Mouse (Mus musculus) heart, embryonic 13.5 days (tissue): ENCODE measurements around the gene Nsun2. TPM values are rescaled to one million over a fixed set of nuclear protein-coding genes. Genes with fewer than 3 reads are reported as not detected.
"Not testable (repeated sequence)": the region's sequence is repeated elsewhere in the genome, so short reads cannot be mapped to it uniquely, and the experiment has no call there.

Source experiments
- ATAC-seq: fragments of 200-750 bp; cut with Nextera tagmentation; 2 replicates; pipeline ENCODE4 v1.8.0; 2017; ENCODE audit warnings: moderate TSS enrichment; ENCODE audit not compliant: insufficient number of reproducible peaks, low FRiP score, low TSS enrichment; ENCODE audit errors: extremely low read depth
- H3K27ac ChIP-seq: fragments of 300-500 bp; sonication (generic); replicated peaks from 2 replicates; pipeline ENCODE4 v1.5.1; 2015; ENCODE audit warnings: moderate library complexity, mild to moderate bottlenecking, inconsistent platforms
- H3K27me3 ChIP-seq: fragments of 300-500 bp; sonication (generic); replicated peaks from 2 replicates; pipeline ENCODE4 v1.6.1; 2015; ENCODE audit warnings: mild to moderate bottlenecking, inconsistent platforms
- H3K36me3 ChIP-seq: fragments of 300-500 bp; sonication (generic); 2 replicates; pipeline ENCODE4 v1.6.1; 2015; ENCODE audit warnings: mild to moderate bottlenecking, inconsistent platforms
- H3K4me1 ChIP-seq: fragments of 300-500 bp; sonication (generic); 2 replicates; pipeline ENCODE4 v1.6.1; 2015; ENCODE audit warnings: inconsistent platforms
- H3K4me2 ChIP-seq: fragments of 300-500 bp; sonication (generic); 2 replicates; pipeline ENCODE4 v1.6.1; 2015; ENCODE audit warnings: inconsistent platforms, mild to moderate bottlenecking, moderate library complexity
- H3K4me3 ChIP-seq: fragments of 300-500 bp; sonication (generic); 2 replicates; pipeline ENCODE4 v1.5.1; 2015; ENCODE audit warnings: moderate library complexity, mild to moderate bottlenecking, inconsistent platforms
- H3K9ac ChIP-seq: fragments of 300-500 bp; sonication (generic); 2 replicates; pipeline ENCODE4 v1.6.1; 2015; ENCODE audit warnings: inconsistent platforms, mild to moderate bottlenecking, moderate library complexity
- H3K9me3 ChIP-seq: fragments of 300-500 bp; sonication (generic); 2 replicates; pipeline ENCODE4 v1.6.1; 2016; ENCODE audit warnings: inconsistent platforms
- WGBS: fragments of 180-500 bp; shearing (Covaris S2); methylation state at CpG from one replicate; pipeline ENCODE4 v1.1.7; 2015; ENCODE audit warnings: mixed read lengths; 5-methylcytosine and 5-hydroxymethylcytosine counted together
- polyA plus RNA-seq: library from polyadenylated mRNA; unstranded; fragments of >200 nt; fragmentation: Nextera tagmentation; extraction: Ambion mirVana; gene quantifications from 2 replicates; pipeline ENCODE4 v1.2.1, GENCODE M21; 2015

The Nsun2 gene
- polyA plus RNA-seq, 1 experiment from 2014 or later = 65.9 TPM

- Histone ChIP-seq H3K4me3 (no peak overlapping the region), H3K4me1 (peaks cover 9% of the 10 kb centered on the region), H3K27me3 (no peaks in the 10 kb centered on the region), H3K4me2 (no peak overlapping the region), H3K36me3 (peaks cover 81% of the 10 kb centered on the region), H3K9ac (no peak overlapping the region), H3K9me3 (no peaks in the 10 kb centered on the region), H3K27ac (no peak overlapping the region)
- 66% methylated on average over 6 of the region's 6 CpGs for WGBS
- no peak for ATAC-seq
These were observed 83.2 kb downstream of the Nsun2 start for GRCm38 (mm10) chr13:69616716-69617115.

- Histone ChIP-seq H3K9me3 (no peaks in the 10 kb centered on the region), H3K4me1 (no peaks in the 10 kb centered on the region), H3K4me3 (no peak overlapping the region), H3K27me3 (no peaks in the 10 kb centered on the region), H3K27ac (no peak overlapping the region), H3K4me2 (no peak overlapping the region), H3K36me3 (peaks cover 94% of the 10 kb centered on the region), H3K9ac (no peak overlapping the region)
- no peak for ATAC-seq
- WGBS = 82% methylated on average over 5 of the region's 5 CpGs
These were observed 90.3 kb downstream of the Nsun2 start for GRCm38 (mm10) chr13:69623843-69624242.

GRCm38 (mm10) chr13:69624510-69624909 lies 91.0 kb downstream of the Nsun2 start:
- Histone ChIP-seq H3K27me3 (no peaks in the 10 kb centered on the region), H3K9me3 (no peaks in the 10 kb centered on the region), H3K27ac (no peak overlapping the region), H3K4me1 (no peaks in the 10 kb centered on the region), H3K4me3 (no peak overlapping the region), H3K9ac (no peak overlapping the region), H3K36me3 (peaks cover 94% of the 10 kb centered on the region), H3K4me2 (no peak overlapping the region)
- 87% methylated on average over 3 of the region's 3 CpGs for WGBS
- no peak for ATAC-seq

GRCm38 (mm10) chr13:69627941-69628340 lies 94.4 kb downstream of the Nsun2 start:
- Histone ChIP-seq H3K27ac (no peak overlapping the region), H3K4me2 (no peak overlapping the region), H3K9ac (no peak overlapping the region), H3K36me3 (peaks cover 100% of the 10 kb centered on the region), H3K4me3 (no peak overlapping the region), H3K27me3 (no peaks in the 10 kb centered on the region), H3K9me3 (no peaks in the 10 kb centered on the region), H3K4me1 (no peaks in the 10 kb centered on the region)
- no peak for ATAC-seq
- 93% methylated on average over 3 of the region's 3 CpGs for WGBS

- Histone ChIP-seq H3K9ac (no peak overlapping the region), H3K36me3 (peaks cover 100% of the 10 kb centered on the region), H3K9me3 (no peaks in the 10 kb centered on the region), H3K4me3 (no peak overlapping the region), H3K4me2 (no peak overlapping the region), H3K4me1 (no peaks in the 10 kb centered on the region), H3K27me3 (no peaks in the 10 kb centered on the region), H3K27ac (no peak overlapping the region)
- ATAC-seq = no peak
- 86% methylated on average over 8 of the region's 8 CpGs for WGBS
These were observed 97.0 kb downstream of the Nsun2 start for GRCm38 (mm10) chr13:69630576-69630975.

GRCm38 (mm10) chr13:69631111-69631510 lies 97.6 kb downstream of the Nsun2 start:
- no peak overlapping the region for H3K9ac ChIP-seq
- H3K27ac ChIP-seq = no peak overlapping the region
- no peaks in the 10 kb centered on the region for H3K4me1 ChIP-seq
- H3K4me3 ChIP-seq = no peak overlapping the region
- no peaks in the 10 kb centered on the region for H3K27me3 ChIP-seq
- H3K36me3 ChIP-seq = peaks cover 100% of the 10 kb centered on the region
- no peak overlapping the region for H3K4me2 ChIP-seq
- 80% methylated on average over 3 of the region's 3 CpGs for WGBS
- ATAC-seq = no peak
- H3K9me3 ChIP-seq = no peaks in the 10 kb centered on the region

GRCm38 (mm10) chr13:69631659-69632058 lies 98.1 kb downstream of the Nsun2 start:
- H3K36me3 ChIP-seq = peaks cover 100% of the 10 kb centered on the region
- H3K4me3 ChIP-seq = no peak overlapping the region
- no peaks in the 10 kb centered on the region for H3K27me3 ChIP-seq
- WGBS = 79% methylated on average over 4 of the region's 4 CpGs
- H3K4me2 ChIP-seq = no peak overlapping the region
- no peak overlapping the region for H3K27ac ChIP-seq
- no peaks in the 10 kb centered on the region for H3K4me1 ChIP-seq
- H3K9me3 ChIP-seq = no peaks in the 10 kb centered on the region
- ATAC-seq = no peak
- no peak overlapping the region for H3K9ac ChIP-seq

GRCm38 (mm10) chr13:69633551-69633950 lies 100.0 kb downstream of the Nsun2 start:
- no peak for ATAC-seq
- Histone ChIP-seq H3K36me3 (peaks cover 100% of the 10 kb centered on the region), H3K27ac (no peak overlapping the region), H3K9me3 (no peaks in the 10 kb centered on the region), H3K27me3 (no peaks in the 10 kb centered on the region), H3K9ac (no peak overlapping the region), H3K4me3 (no peak overlapping the region), H3K4me1 (no peaks in the 10 kb centered on the region), H3K4me2 (no peak overlapping the region)
- WGBS = 92% methylated on average over 9 of the region's 9 CpGs

GRCm38 (mm10) chr13:69633988-69634387 lies 100.4 kb downstream of the Nsun2 start:
- no peak for ATAC-seq
- Histone ChIP-seq H3K36me3 (peaks cover 99% of the 10 kb centered on the region), H3K4me1 (no peaks in the 10 kb centered on the region), H3K4me2 (no peak overlapping the region), H3K27me3 (no peaks in the 10 kb centered on the region), H3K9ac (no peak overlapping the region), H3K27ac (no peak overlapping the region), H3K4me3 (no peak overlapping the region), H3K9me3 (no peaks in the 10 kb centered on the region)
- WGBS = 80% methylated on average over 2 of the region's 2 CpGs

- not testable (repeated sequence) for H3K4me3 ChIP-seq, ATAC-seq, H3K4me2 ChIP-seq, H3K4me1 ChIP-seq, H3K27me3 ChIP-seq, H3K9me3 ChIP-seq, H3K9ac ChIP-seq, H3K27ac ChIP-seq
- H3K36me3 ChIP-seq = peaks cover 99% of the 10 kb centered on the region
- 85% methylated on average over 7 of the region's 7 CpGs for WGBS
These were observed 102.3 kb downstream of the Nsun2 start for GRCm38 (mm10) chr13:69635836-69636235.

- H3K27ac ChIP-seq = no peak overlapping the region
- 78% methylated on average over 3 of the region's 3 CpGs for WGBS
- no peaks in the 10 kb centered on the region for H3K27me3 ChIP-seq
- H3K4me3 ChIP-seq = no peak overlapping the region
- ATAC-seq = no peak
- no peak overlapping the region for H3K4me2 ChIP-seq
- H3K36me3 ChIP-seq = peaks cover 95% of the 10 kb centered on the region
- H3K9ac ChIP-seq = no peak overlapping the region
- no peaks in the 10 kb centered on the region for H3K4me1 ChIP-seq
- no peaks in the 10 kb centered on the region for H3K9me3 ChIP-seq
These were observed 102.8 kb downstream of the Nsun2 start for GRCm38 (mm10) chr13:69636375-69636774.

- H3K4me1 ChIP-seq = no peaks in the 10 kb centered on the region
- WGBS = 74% methylated on average over 6 of the region's 6 CpGs
- no peaks in the 10 kb centered on the region for H3K27me3 ChIP-seq
- no peak overlapping the region for H3K4me3 ChIP-seq
- peaks cover 90% of the 10 kb centered on the region for H3K36me3 ChIP-seq
- H3K4me2 ChIP-seq = no peak overlapping the region
- H3K27ac ChIP-seq = no peak overlapping the region
- no peak overlapping the region for H3K9ac ChIP-seq
- no peaks in the 10 kb centered on the region for H3K9me3 ChIP-seq
- ATAC-seq = no peak
These were observed 103.3 kb downstream of the Nsun2 start for GRCm38 (mm10) chr13:69636816-69637215.
